Mouse (Mus musculus) heart, postnatal 0 days (tissue): Measurements from ENCODE around the gene Sec61b. TPM values are rescaled to one million over a fixed set of nuclear protein-coding genes. Genes with fewer than 3 reads are reported as not detected.

Experiments
- ATAC-seq: fragments of 200-750 bp; cut with Nextera tagmentation; 2 replicates; pipeline ENCODE4 v1.8.0; 2017; ENCODE audit warnings: low read depth, moderate number of reproducible peaks, moderate library complexity; ENCODE audit not compliant: insufficient read depth
- DNase-seq: peaks from one replicate; pipeline ENCODE4 v3.0.0-alpha.2; 2016; ENCODE audit warnings: low spot score
- H3K27ac ChIP-seq: fragments of 300-500 bp; sonication (generic); 2 replicates; pipeline ENCODE4 v1.5.1; 2014; ENCODE audit warnings: low read depth, mild to moderate bottlenecking
- H3K27me3 ChIP-seq: fragments of 300-500 bp; sonication (generic); 2 replicates; pipeline ENCODE4 v1.6.1; 2014; ENCODE audit warnings: low read length, mixed read lengths; ENCODE audit not compliant: control insufficient read depth, insufficient read depth
- H3K36me3 ChIP-seq: fragments of 300-500 bp; sonication (generic); replicated peaks from 2 replicates; pipeline ENCODE4 v1.6.1; 2014; ENCODE audit warnings: low read length, mixed read lengths; ENCODE audit not compliant: control insufficient read depth, insufficient read depth
- H3K4me1 ChIP-seq: fragments of 300-500 bp; sonication (generic); 2 replicates; pipeline ENCODE4 v1.6.1; 2014; ENCODE audit warnings: antibody characterized with exemption; ENCODE audit not compliant: control insufficient read depth, insufficient read depth
- H3K4me2 ChIP-seq: fragments of 300-500 bp; sonication (generic); 2 replicates; pipeline ENCODE4 v1.6.1; 2014; ENCODE audit warnings: low read depth, mild to moderate bottlenecking, low read length, moderate library complexity
- H3K4me3 ChIP-seq: fragments of 300-500 bp; sonication (generic); 2 replicates; pipeline ENCODE4 v1.5.1; 2014; ENCODE audit warnings: low read depth, low read length
- H3K9ac ChIP-seq: fragments of 300-500 bp; sonication (generic); replicated peaks from 2 replicates; pipeline ENCODE4 v1.6.1; 2014; ENCODE audit warnings: low read depth, low read length, mixed read lengths
- H3K9me3 ChIP-seq: fragments of 300-500 bp; sonication (generic); replicated peaks from 2 replicates; pipeline ENCODE4 v1.6.1; 2016; ENCODE audit warnings: low read length; ENCODE audit not compliant: control insufficient read depth
- CTCF ChIP-seq: IDR thresholded peaks from 2 replicates; pipeline ENCODE4 v1.5.1; 2016; ENCODE audit warnings: antibody characterized with exemption, control low read depth, low read depth
- EP300 ChIP-seq: IDR thresholded peaks from 2 replicates; pipeline ENCODE4 v1.6.1; 2016; ENCODE audit warnings: antibody characterized with exemption, low read depth
- WGBS: fragments of 180-500 bp; shearing (Covaris S2); extraction: QIAGEN DNeasy Blood & Tissue Kit; methylation state at CpG from one replicate; pipeline ENCODE4 v1.1.7; 2014; 5-methylcytosine and 5-hydroxymethylcytosine counted together
- polyA plus RNA-seq: library from polyadenylated mRNA; unstranded; fragments of >200 nt; fragmentation: Nextera tagmentation; extraction: Ambion mirVana; gene quantifications from 2 replicates; pipeline ENCODE4 v1.2.1, GENCODE M21; 2015
- total RNA-seq: library from RNA; depleted of rRNA; stranded (reverse); fragments of >200 nt; gene quantifications from 2 replicates; pipeline ENCODE4 v1.2.3, GENCODE M21; 2014; ENCODE audit warnings: low replicate concordance

Sec61b gene
- total and polyA plus RNA-seq, 2 experiments from 2014 or later = 102 to 104 TPM

GRCm38 (mm10) chr4:47492311-47493086 lies 18.0 kb downstream of the Sec61b start:
- TF ChIP-seq EP300 (no peak), CTCF (no peak)
- ATAC-seq = no peak
- 70% methylated on average over 12 of the region's 12 CpGs for WGBS

DNA sequence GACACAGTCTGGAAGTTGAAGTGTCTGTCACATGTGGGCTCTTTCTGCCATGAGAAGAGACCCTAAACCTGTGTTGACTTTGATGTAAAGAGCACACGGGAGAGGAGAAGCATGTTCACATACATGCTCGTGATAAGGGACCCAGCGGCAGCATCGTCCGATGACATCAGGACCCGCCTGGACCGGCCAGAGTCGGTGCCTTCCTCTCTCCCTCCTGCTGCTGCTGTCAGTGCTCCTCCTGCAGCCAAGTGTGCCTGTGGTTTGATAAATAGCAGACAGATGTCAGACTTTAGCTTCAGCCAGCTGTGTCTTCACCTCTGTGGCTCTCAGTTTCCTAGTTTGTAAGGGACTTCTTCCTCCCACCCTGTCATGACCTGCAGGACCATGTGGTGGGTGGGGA lies 19.0 kb downstream of the Sec61b start:
- no peak overlapping the region for H3K4me2 ChIP-seq
- no peaks in the 10 kb centered on the region for H3K27me3 ChIP-seq
- H3K9me3 ChIP-seq = no peaks in the 10 kb centered on the region
- no peak overlapping the region for H3K27ac ChIP-seq
- H3K9ac ChIP-seq = no peak overlapping the region
- DNase-seq (no peak), ATAC-seq (no peak)
- TF ChIP-seq CTCF (no peak), EP300 (no peak)
- no peak overlapping the region for H3K4me3 ChIP-seq
- H3K4me1 ChIP-seq = no peaks in the 10 kb centered on the region
- H3K36me3 ChIP-seq = no peaks in the 10 kb centered on the region
- WGBS = 24% methylated on average over 8 of the region's 8 CpGs

More at GRCm38 (mm10) chr4:47492311-47493086, 18.0 kb downstream of the Sec61b start:
- no peaks in the 10 kb centered on the region for H3K36me3 ChIP-seq
- no peak overlapping the region for H3K27ac ChIP-seq
- H3K27me3 ChIP-seq = no peaks in the 10 kb centered on the region
- no peaks in the 10 kb centered on the region for H3K4me1 ChIP-seq
- no peak overlapping the region for H3K4me3 ChIP-seq
- H3K9ac ChIP-seq = no peak overlapping the region
- no peaks in the 10 kb centered on the region for H3K9me3 ChIP-seq
- no peak overlapping the region for H3K4me2 ChIP-seq
- no peak for DNase-seq

- H3K9ac ChIP-seq = no peak overlapping the region
- no peak for ATAC-seq
- TF ChIP-seq CTCF = no peak
- no peaks in the 10 kb centered on the region for H3K9me3 ChIP-seq
- no peaks in the 10 kb centered on the region for H3K36me3 ChIP-seq
- 57% methylated on average over 1 of the region's 1 CpGs for WGBS
- no peaks in the 10 kb centered on the region for H3K27me3 ChIP-seq
- no peak overlapping the region for H3K27ac ChIP-seq
- no peaks in the 10 kb centered on the region for H3K4me1 ChIP-seq
- DNase-seq = peak; percentile 26
- H3K4me3 ChIP-seq = no peak overlapping the region
- no peak overlapping the region for H3K4me2 ChIP-seq
Observed at GRCm38 (mm10) chr4:47494137-47494536, 19.7 kb downstream of the Sec61b start.

GRCm38 (mm10) chr4:47494686-47495085 lies 20.2 kb downstream of the Sec61b start:
- TF ChIP-seq CTCF = no peak
- TF ChIP-seq EP300 = no peak
- ATAC-seq = no peak
- WGBS = 33% methylated on average over 2 of the region's 2 CpGs
- Histone ChIP-seq H3K4me3 (no peak overlapping the region), H3K4me1 (no peaks in the 10 kb centered on the region), H3K36me3 (no peaks in the 10 kb centered on the region), H3K4me2 (no peak overlapping the region), H3K27ac (no peak overlapping the region), H3K9me3 (no peaks in the 10 kb centered on the region), H3K9ac (no peak overlapping the region), H3K27me3 (no peaks in the 10 kb centered on the region)
- DNase-seq = no peak

GRCm38 (mm10) chr4:47497811-47498385 lies 23.4 kb downstream of the Sec61b start:
- H3K27me3 ChIP-seq = no peaks in the 10 kb centered on the region
- H3K4me1 ChIP-seq = no peaks in the 10 kb centered on the region
- H3K4me3 ChIP-seq = no peak overlapping the region
- DNase-seq (no peak), ATAC-seq (no peak)
- no peaks in the 10 kb centered on the region for H3K36me3 ChIP-seq
- H3K9ac ChIP-seq = no peak overlapping the region
- TF ChIP-seq CTCF = no peak
- no peak for TF ChIP-seq EP300
- no peak overlapping the region for H3K4me2 ChIP-seq
- H3K27ac ChIP-seq = no peak overlapping the region
- H3K9me3 ChIP-seq = no peaks in the 10 kb centered on the region
- 52% methylated on average over 7 of the region's 7 CpGs for WGBS

- DNase-seq = no peak
- TF ChIP-seq EP300 (no peak), CTCF (no peak)
Observed at GRCm38 (mm10) chr4:47499121-47499545, 24.7 kb downstream of the Sec61b start.

More at GRCm38 (mm10) chr4:47499121-47499545, 24.7 kb downstream of the Sec61b start:
- H3K27me3 ChIP-seq = no peaks in the 10 kb centered on the region
- 84% methylated on average over 10 of the region's 10 CpGs for WGBS
- H3K27ac ChIP-seq = no peak overlapping the region
- no peaks in the 10 kb centered on the region for H3K36me3 ChIP-seq
- H3K4me1 ChIP-seq = no peaks in the 10 kb centered on the region
- no peak overlapping the region for H3K9ac ChIP-seq
- no peaks in the 10 kb centered on the region for H3K9me3 ChIP-seq
- H3K4me2 ChIP-seq = no peak overlapping the region
- ATAC-seq = no peak
- no peak overlapping the region for H3K4me3 ChIP-seq
